Mouse (Mus musculus): ENCODE measurements around the gene Fthl17e. TPM values are rescaled to one million over a fixed set of nuclear protein-coding genes. Genes with fewer than 3 reads are reported as not detected.
"Not testable (repeated sequence)": the region's sequence is repeated elsewhere in the genome, so short reads cannot be mapped to it uniquely, and the experiment has no call there.

The Fthl17e gene
- not detected for polyA plus RNA-seq (2017; shearing (Covaris generic))

GRCm38 (mm10) chrX:9033193-9033592, at the start of gene Fthl17e:
Fthl17e (plus strand) TSS chrX:9033493.
- not testable (repeated sequence) for ATAC-seq

- not testable (repeated sequence) for ATAC-seq
These were observed 46.6 kb upstream of the Fthl17e start, which contains the start of gene Fthl17d for GRCm38 (mm10) chrX:8986655-8987054. Fthl17d (minus strand) TSS chrX:8986755.

- no peak for ATAC-seq
These were observed 17.2 kb upstream of the Fthl17e start for GRCm38 (mm10) chrX:9016079-9016478.

GRCm38 (mm10) chrX:9019481-9019880, 13.8 kb upstream of the Fthl17e start:
- ATAC-seq = no peak

GRCm38 (mm10) chrX:9041611-9042010, 8.3 kb downstream of the Fthl17e start:
- not testable (repeated sequence) for ATAC-seq

GRCm38 (mm10) chrX:9060952-9061351, 27.7 kb downstream of the Fthl17e start:
- peak; percentile 46 for ATAC-seq

GRCm38 (mm10) chrX:9062101-9062500, 28.8 kb downstream of the Fthl17e start:
- no peak for ATAC-seq

- not testable (repeated sequence) for ATAC-seq
These were observed 29.4 kb downstream of the Fthl17e start, which contains the start of gene Fthl17f for GRCm38 (mm10) chrX:9062715-9063114. Fthl17f (plus strand) TSS chrX:9063015.

- not testable (repeated sequence) for ATAC-seq
These were observed 44.4 kb downstream of the Fthl17e start for GRCm38 (mm10) chrX:9077699-9078098.

Other genes starting within 250 kb of the Fthl17e start
- gene Ssxb5, start 229.8 kb upstream of the Fthl17e start, polyA plus RNA-seq (2017; shearing (Covaris generic)) = not detected
- not detected for gene Gm6592, start 189.5 kb upstream of the Fthl17e start, polyA plus RNA-seq (2017; shearing (Covaris generic))
- gene Gm5751, start 159.2 kb upstream of the Fthl17e start, polyA plus RNA-seq (2017; shearing (Covaris generic)) = not detected
- under 1 TPM in 1 of 2 experiments, not detected in 1; 0.42 TPM for gene B630019K06Rik, start 141.1 kb upstream of the Fthl17e start, polyA plus RNA-seq (2017; shearing (Covaris generic))
- not detected for gene Fthl17b, start 70.5 kb upstream of the Fthl17e start, polyA plus RNA-seq (2017; shearing (Covaris generic))
- gene Fthl17c, start 56.9 kb upstream of the Fthl17e start, polyA plus RNA-seq (2017; shearing (Covaris generic)) = not detected
- not detected for gene Fthl17d, start 46.7 kb upstream of the Fthl17e start, polyA plus RNA-seq (2017; shearing (Covaris generic))
- gene Fthl17f, start 29.5 kb downstream of the Fthl17e start, polyA plus RNA-seq (2017; shearing (Covaris generic)) = not detected
- gene 4930402K13Rik, start 71.1 kb downstream of the Fthl17e start, polyA plus RNA-seq (2017; shearing (Covaris generic)) = not detected
- 1 to 10 TPM in 1 of 2 experiments, under 1 TPM in 1; 0.74 to 1.8 TPM for gene Lancl3, start 166.4 kb downstream of the Fthl17e start, polyA plus RNA-seq (2017; shearing (Covaris generic))
- under 1 TPM in 1 of 2 experiments, not detected in 1; 0.45 TPM for gene Gm14862, start 223.4 kb downstream of the Fthl17e start, polyA plus RNA-seq (2017; shearing (Covaris generic))
- gene Xk, start 239.3 kb downstream of the Fthl17e start, polyA plus RNA-seq (2017; shearing (Covaris generic)) = 1 to 10 TPM; 1.0 to 1.1 TPM

Data from activated CD4-positive, CD25-positive, alpha-beta regulatory T cell, adult 4 months (primary cell).